ENCODE assay signal across 8 mouse cellular contexts in the genomic region with DNA sequence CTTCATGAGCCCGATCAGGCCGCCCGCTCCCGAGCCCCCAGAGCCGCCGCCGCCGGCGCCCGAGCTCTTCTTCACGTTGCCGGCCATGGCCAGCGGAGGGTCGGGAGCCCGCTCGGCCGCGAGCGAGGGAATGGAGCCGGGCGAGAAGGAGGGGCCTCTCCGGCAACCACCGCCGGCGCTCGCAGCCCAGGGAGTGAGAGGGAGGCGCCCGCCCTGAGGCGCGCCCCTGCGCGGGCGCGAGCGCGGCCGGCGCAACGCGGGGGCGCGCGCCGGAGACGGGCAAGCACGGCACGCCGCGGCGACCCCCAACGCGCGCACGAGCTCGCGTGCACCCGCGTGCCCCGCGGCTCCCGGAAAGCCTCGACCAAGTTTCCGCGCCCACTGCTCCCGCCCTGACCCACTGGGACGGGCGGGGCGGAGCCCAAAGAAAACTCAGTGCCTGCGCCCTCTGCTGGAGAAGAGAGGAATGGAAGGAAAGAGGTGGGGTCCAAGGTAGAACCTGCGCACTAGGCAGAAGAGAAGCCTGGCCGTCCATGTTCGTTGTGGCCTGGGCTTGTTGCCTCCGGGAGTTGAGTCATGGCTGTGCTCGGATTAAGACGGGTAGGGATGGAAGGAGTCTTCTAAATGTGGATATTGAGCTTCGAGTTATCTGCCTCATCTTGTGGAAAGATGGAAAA. TPM values are rescaled to one million over a fixed set of nuclear protein-coding genes. Genes with fewer than 3 reads are reported as not detected.
A peak's percentile ranks its signal among the peaks of the same experiment; 100 is the strongest.
DNase-seq lines count a peak whose midpoint lies in the region; ATAC-seq and TF ChIP-seq lines count a peak whose summit lies in the region.

A gene (minus strand): TSS at position 248 of the 677 bp plus-strand sequence.

- WGBS in forebrain, embryonic 16.5 days = under 1% methylated on average over 52 of the region's 76 CpGs
- under 1% methylated on average over 76 of the region's 76 CpGs for WGBS in lung, embryonic 14.5 days
- WGBS in olfactory bulb, adult 2 months = under 1% methylated on average over 75 of the region's 76 CpGs
- WGBS in thymus, adult 2 months = under 1% methylated on average over 75 of the region's 76 CpGs

- intact Hi-C loops in heart, postnatal 36 days (cut with DNase I) = loop anchor here (1.0 to 10.0 kb wide), 3 partner anchors 53 to 249 kb away; no protein-coding TSS in a partner anchor

- peak; percentile 89 for ATAC-seq in G1E (ENCODE audit: extremely low read depth, insufficient number of reproducible peaks, low FRiP score, poor library complexity, severe bottlenecking)
- peak; percentile 95 for ATAC-seq in forebrain, embryonic 16.5 days
- ATAC-seq in lung, embryonic 14.5 days (ENCODE audit: insufficient read depth) = peak; percentile 92

- no peaks in the 10 kb centered on the region for H3K9me3 ChIP-seq in G1E (replicated peaks)
- no peaks in the 10 kb centered on the region for H3K9me3 ChIP-seq in forebrain, embryonic 16.5 days (ENCODE audit: control insufficient read depth, low read length)
- no peaks in the 10 kb centered on the region for H3K9me3 ChIP-seq in lung, embryonic 14.5 days (ENCODE audit: low read depth, low read length)

- TF ChIP-seq POLR2A in olfactory bulb, adult 2 months (IDR thresholded peaks at IDR 0.05; ENCODE audit: insufficient read depth, low read depth, low read length) = peak; percentile 61
- TF ChIP-seq POLR2A in thymus, adult 2 months (IDR thresholded peaks at IDR 0.05; ENCODE audit: control insufficient read depth, extremely low read depth, insufficient read depth, low read length, poor library complexity) = peak; percentile 93

- H3K27me3 ChIP-seq in G1E (ENCODE audit: insufficient read depth, low read length) = no peaks in the 10 kb centered on the region
- H3K27me3 ChIP-seq in forebrain, embryonic 16.5 days (replicated peaks; ENCODE audit: control insufficient read depth, insufficient read depth, low read length) = no peaks in the 10 kb centered on the region
- H3K27me3 ChIP-seq in lung, embryonic 14.5 days (ENCODE audit: insufficient read depth, low read length) = no peaks in the 10 kb centered on the region
- H3K27me3 ChIP-seq in thymus, adult 2 months (ENCODE audit: control insufficient read depth, insufficient read depth, low read length) = no peaks in the 10 kb centered on the region

- H3K27ac ChIP-seq in forebrain, embryonic 16.5 days (ENCODE audit: low read length) = peak within 1 kb of the TSS; percentile 95
- peak within 1 kb of the TSS; percentile 97 for H3K27ac ChIP-seq in layer of hippocampus, adult 2 months
- H3K27ac ChIP-seq in lung, embryonic 14.5 days (ENCODE audit: low read depth) = peak within 1 kb of the TSS; percentile 90
- H3K27ac ChIP-seq in olfactory bulb, adult 2 months (ENCODE audit: insufficient read depth, low read depth, low read length) = peak within 1 kb of the TSS; percentile 87
- peak within 1 kb of the TSS; percentile 99 for H3K27ac ChIP-seq in thymus, adult 2 months (ENCODE audit: control insufficient read depth, insufficient read depth, low read length)

- H3K36me3 ChIP-seq in G1E (replicated peaks) = peaks cover 20% of the 10 kb centered on the region
- no peaks in the 10 kb centered on the region for H3K36me3 ChIP-seq in forebrain, embryonic 16.5 days (ENCODE audit: control insufficient read depth, insufficient read depth)
- no peaks in the 10 kb centered on the region for H3K36me3 ChIP-seq in lung, embryonic 14.5 days (ENCODE audit: insufficient read depth)
- H3K36me3 ChIP-seq in thymus, adult 2 months (ENCODE audit: control insufficient read depth, insufficient read depth, low read length) = peaks cover 4% of the 10 kb centered on the region

- peak within 1 kb of the TSS; percentile 88 for H3K4me2 ChIP-seq in forebrain, embryonic 16.5 days (ENCODE audit: low read length)
- peak within 1 kb of the TSS; percentile 77 for H3K4me2 ChIP-seq in lung, embryonic 14.5 days

- peak; percentile 89 for DNase-seq in G1E (ENCODE audit: low spot score)
- peak; percentile 97 to 99 for DNase-seq in cerebellum, adult 18-20 months
- DNase-seq in heart, postnatal 36 days = peak; percentile 98 to 99
- DNase-seq in layer of hippocampus, adult 2 months (ENCODE audit: low spot score in 2 of 2) = peak; percentile 99 to 100
- DNase-seq in lung, embryonic 14.5 days = peak; percentile 99
- peak; percentile 99 for DNase-seq in thymus, adult 2 months

- H3K4me3 ChIP-seq in G1E (ENCODE audit: low read depth, low read length) = peak within 1 kb of the TSS; percentile 93
- H3K4me3 ChIP-seq in forebrain, embryonic 16.5 days (replicated peaks; ENCODE audit: low read length) = peak within 1 kb of the TSS; percentile 61
- peak within 1 kb of the TSS; percentile 97 for H3K4me3 ChIP-seq in layer of hippocampus, adult 2 months
- H3K4me3 ChIP-seq in lung, embryonic 14.5 days (ENCODE audit: low read depth, low read length) = peak within 1 kb of the TSS; percentile 88
- H3K4me3 ChIP-seq in olfactory bulb, adult 2 months (ENCODE audit: insufficient read depth, low read depth, low read length) = peak within 1 kb of the TSS; percentile 97
- peak within 1 kb of the TSS; percentile 85 for H3K4me3 ChIP-seq in thymus, adult 2 months (ENCODE audit: control insufficient read depth, insufficient read depth, low read length)

- peak; percentile 76 for TF ChIP-seq CTCF in G1E (IDR thresholded peaks at IDR 0.05; ENCODE audit: low read depth, low read length)
- TF ChIP-seq CTCF in layer of hippocampus, adult 2 months (conservative IDR thresholded peaks at IDR 0.05) = peak; percentile 92
- TF ChIP-seq CTCF in lung, embryonic 14.5 days (IDR thresholded peaks at IDR 0.05; ENCODE audit: low read depth) = peak; percentile 96
- peak; percentile 93 for TF ChIP-seq CTCF in olfactory bulb, adult 2 months (IDR thresholded peaks at IDR 0.05; ENCODE audit: insufficient read depth, low read depth, low read length)
- TF ChIP-seq CTCF in thymus, adult 2 months (IDR thresholded peaks at IDR 0.05; ENCODE audit: borderline replicate concordance, control insufficient read depth, extremely low read depth, insufficient read depth, low read length, poor library complexity) = peak; percentile 95

- H3K9ac ChIP-seq in forebrain, embryonic 16.5 days (replicated peaks; ENCODE audit: low read depth, low read length) = peak within 1 kb of the TSS; percentile 78
- peak within 1 kb of the TSS; percentile 86 for H3K9ac ChIP-seq in lung, embryonic 14.5 days

- peaks cover 41% of the 10 kb centered on the region for H3K4me1 ChIP-seq in G1E (ENCODE audit: insufficient read depth, low read depth, low read length)
- peaks cover 27% of the 10 kb centered on the region for H3K4me1 ChIP-seq in forebrain, embryonic 16.5 days (replicated peaks; ENCODE audit: control insufficient read depth, insufficient read depth, low read length)
- 0 out of 2 replicates have a peak, but pooled peaks cover 4% of the 10 kb centered on the region for H3K4me1 ChIP-seq in lung, embryonic 14.5 days (ENCODE audit: insufficient read depth)
- H3K4me1 ChIP-seq in olfactory bulb, adult 2 months (ENCODE audit: control insufficient read depth, insufficient read depth, low read length) = peaks cover 7% of the 10 kb centered on the region
- H3K4me1 ChIP-seq in thymus, adult 2 months (replicated peaks; ENCODE audit: control insufficient read depth, insufficient read depth, low read length) = peaks cover 43% of the 10 kb centered on the region

RNA-seq across cellular contexts. Expression of the gene that starts here (rescaled TPM):
- total RNA-seq in G1E (2014; fragmentation: Nextera tagmentation) (137 and 159 TPM in 2 replicates), G1E (2017) (23.6 and 25.5 TPM in 2 replicates)
- 17.2 and 20.3 TPM in 2 replicates for polyA plus RNA-seq in G1E (2012)
- 26.3 and 27.1 TPM in 2 replicates for polyA plus RNA-seq in forebrain, embryonic 16.5 days (2015; fragmentation: Nextera tagmentation; extraction: Ambion mirVana)
- 10 to 100 TPM; 17.7 to 22.6 TPM for total RNA-seq in heart, postnatal 36 days (2021)
- 10 to 100 TPM; 61.7 to 66.5 TPM for total RNA-seq in layer of hippocampus, adult 2 months (2021)
- 20.9 and 21.9 TPM in 2 replicates for polyA plus RNA-seq in lung, embryonic 14.5 days (2014; fragmentation: Nextera tagmentation; extraction: Ambion mirVana)
- polyA plus RNA-seq in olfactory bulb, adult 2 months (2012; ENCODE audit: insufficient read depth, insufficient read length, low replicate concordance, missing spikeins) = 80.7 and 279 TPM in 2 replicates
- 132 and 194 TPM in 2 replicates for polyA plus RNA-seq in thymus, adult 2 months (2012; rRNA removed)

Comparison
In these comparisons a context has a peak if more than half of its experiments do, and no peak if none do; other contexts are left out.
1. Peak in every context shown above with its lines: DNase-seq, ATAC-seq, H3K4me3 ChIP-seq and H3K27ac ChIP-seq.